Mouse (Mus musculus) liver, embryonic 15.5 days (tissue): ENCODE data around the gene Hacd3. TPM values are rescaled to one million over a fixed set of nuclear protein-coding genes. Genes with fewer than 3 reads are reported as not detected.

Source experiments
- ATAC-seq: fragments of 200-750 bp; cut with Nextera tagmentation; 2 replicates; pipeline ENCODE4 v1.8.0; 2017; ENCODE audit warnings: moderate number of reproducible peaks, mild to moderate bottlenecking, moderate library complexity; ENCODE audit not compliant: insufficient read depth
- H3K27ac ChIP-seq: fragments of 300-500 bp; sonication (generic); replicated peaks from 2 replicates; pipeline ENCODE4 v1.5.1; 2015; ENCODE audit warnings: mild to moderate bottlenecking, inconsistent platforms
- H3K27me3 ChIP-seq: fragments of 300-500 bp; sonication (generic); 2 replicates; pipeline ENCODE4 v1.6.1; 2015; ENCODE audit warnings: mild to moderate bottlenecking, inconsistent platforms
- H3K36me3 ChIP-seq: fragments of 300-500 bp; sonication (generic); replicated peaks from 2 replicates; pipeline ENCODE4 v1.6.1; 2015; ENCODE audit warnings: moderate library complexity, mild to moderate bottlenecking, inconsistent platforms
- H3K4me1 ChIP-seq: fragments of 300-500 bp; sonication (generic); replicated peaks from 2 replicates; pipeline ENCODE4 v1.6.1; 2015; ENCODE audit warnings: inconsistent platforms
- H3K4me2 ChIP-seq: fragments of 300-500 bp; sonication (generic); 2 replicates; pipeline ENCODE4 v1.6.1; 2015; ENCODE audit warnings: moderate library complexity, mild to moderate bottlenecking, inconsistent platforms
- H3K4me3 ChIP-seq: fragments of 300-500 bp; sonication (generic); replicated peaks from 2 replicates; pipeline ENCODE4 v1.5.1; 2015; ENCODE audit warnings: mild to moderate bottlenecking, inconsistent platforms
- H3K9ac ChIP-seq: fragments of 300-500 bp; sonication (generic); 2 replicates; pipeline ENCODE4 v1.6.1; 2015; ENCODE audit warnings: moderate library complexity, mild to moderate bottlenecking, inconsistent platforms
- H3K9me3 ChIP-seq: fragments of 300-500 bp; sonication (generic); replicated peaks from 2 replicates; pipeline ENCODE4 v1.6.1; 2016; ENCODE audit warnings: inconsistent platforms
- WGBS: fragments of 180-500 bp; shearing (Covaris S2); methylation state at CpG from one replicate; pipeline ENCODE4 v1.1.7; 2015; ENCODE audit warnings: mixed read lengths; ENCODE audit not compliant: insufficient replicate concordance; 5-methylcytosine and 5-hydroxymethylcytosine counted together
- polyA plus RNA-seq: library from polyadenylated mRNA; unstranded; fragments of >200 nt; fragmentation: Nextera tagmentation; extraction: Ambion mirVana; gene quantifications from 2 replicates; pipeline ENCODE4 v1.2.1, GENCODE M21; 2015

Hacd3 gene
- polyA plus RNA-seq, 1 experiment from 2014 or later = 51.2 TPM

GRCm38 (mm10) chr9:64985807-64986206 is 35.7 kb downstream of the Hacd3 start:
- H3K9ac ChIP-seq = 0 out of 2 replicates have a peak overlapping the region, but pooled peaks have one; percentile 1
- 81% methylated on average over 9 of the region's 9 CpGs for WGBS
- no peaks in the 10 kb centered on the region for H3K27me3 ChIP-seq
- H3K9me3 ChIP-seq = no peaks in the 10 kb centered on the region
- H3K4me1 ChIP-seq = peaks cover 42% of the 10 kb centered on the region
- peak overlapping the region; percentile 44 for H3K4me2 ChIP-seq
- H3K27ac ChIP-seq = peak overlapping the region; percentile 69
- H3K4me3 ChIP-seq = no peak overlapping the region
- no peak for ATAC-seq
- H3K36me3 ChIP-seq = peaks cover 95% of the 10 kb centered on the region

- WGBS = 23% methylated on average over 8 of the region's 8 CpGs
These were observed 36.3 kb downstream of the Hacd3 start for GRCm38 (mm10) chr9:64985037-64985794.

GRCm38 (mm10) chr9:64981904-64982303 is 39.6 kb downstream of the Hacd3 start:
- WGBS = 47% methylated on average over 1 of the region's 1 CpGs
- Histone ChIP-seq H3K27ac (no peak overlapping the region), H3K4me1 (peaks cover 24% of the 10 kb centered on the region), H3K36me3 (peaks cover 96% of the 10 kb centered on the region), H3K4me3 (no peak overlapping the region), H3K27me3 (no peaks in the 10 kb centered on the region), H3K9me3 (no peaks in the 10 kb centered on the region), H3K4me2 (no peak overlapping the region), H3K9ac (no peak overlapping the region)
- no peak for ATAC-seq

More at GRCm38 (mm10) chr9:64985037-64985794, 36.3 kb downstream of the Hacd3 start:
- Histone ChIP-seq H3K4me1 (peaks cover 42% of the 10 kb centered on the region), H3K4me2 (peak overlapping the region; percentile 44), H3K27ac (peak overlapping the region; percentile 69), H3K36me3 (peaks cover 95% of the 10 kb centered on the region), H3K9me3 (no peaks in the 10 kb centered on the region), H3K27me3 (no peaks in the 10 kb centered on the region), H3K9ac (0 out of 2 replicates have a peak overlapping the region, but pooled peaks have one; percentile 1), H3K4me3 (no peak overlapping the region)
- ATAC-seq = peak; percentile 92

GRCm38 (mm10) chr9:64980548-64980947 is 40.9 kb downstream of the Hacd3 start:
- no peaks in the 10 kb centered on the region for H3K9me3 ChIP-seq
- H3K36me3 ChIP-seq = peaks cover 96% of the 10 kb centered on the region
- H3K4me3 ChIP-seq = no peak overlapping the region
- H3K27ac ChIP-seq = no peak overlapping the region
- no peak for ATAC-seq
- H3K27me3 ChIP-seq = no peaks in the 10 kb centered on the region
- H3K9ac ChIP-seq = no peak overlapping the region
- no peak overlapping the region for H3K4me2 ChIP-seq
- WGBS = 68% methylated on average over 3 of the region's 3 CpGs
- H3K4me1 ChIP-seq = peaks cover 17% of the 10 kb centered on the region

- WGBS = 0% methylated on average over 17 of the region's 17 CpGs
- peak; percentile 83 for ATAC-seq
- peak overlapping the region; percentile 91 for H3K9ac ChIP-seq
These were observed 60.5 kb downstream of the Hacd3 start for GRCm38 (mm10) chr9:64960978-64961320.

GRCm38 (mm10) chr9:64960117-64960977 is 61.1 kb downstream of the Hacd3 start, which contains the start of gene Ints14:
Gene Ints14 (plus strand): TSS chr9:64960905.
- peak; percentile 96 for ATAC-seq
- peak within 1 kb of the TSS; percentile 91 for H3K9ac ChIP-seq
- peaks cover 25% of the 10 kb centered on the region for H3K36me3 ChIP-seq
- H3K4me2 ChIP-seq = peak within 1 kb of the TSS; percentile 80
- peak within 1 kb of the TSS; percentile 90 for H3K27ac ChIP-seq
- no peaks in the 10 kb centered on the region for H3K9me3 ChIP-seq
- peaks cover 31% of the 10 kb centered on the region for H3K4me1 ChIP-seq
- H3K27me3 ChIP-seq = no peaks in the 10 kb centered on the region
- peak within 1 kb of the TSS; percentile 83 for H3K4me3 ChIP-seq
- WGBS = 9% methylated on average over 29 of the region's 29 CpGs

More at GRCm38 (mm10) chr9:64960978-64961320, 60.5 kb downstream of the Hacd3 start:
- no peaks in the 10 kb centered on the region for H3K9me3 ChIP-seq
- peak overlapping the region; percentile 83 for H3K4me3 ChIP-seq
- peak overlapping the region; percentile 80 for H3K4me2 ChIP-seq
- no peaks in the 10 kb centered on the region for H3K27me3 ChIP-seq
- peak overlapping the region; percentile 90 for H3K27ac ChIP-seq
- H3K4me1 ChIP-seq = peaks cover 27% of the 10 kb centered on the region
- peaks cover 31% of the 10 kb centered on the region for H3K36me3 ChIP-seq

- 79% methylated on average over 3 of the region's 3 CpGs for WGBS
- H3K36me3 ChIP-seq = peaks cover under 1% of the 10 kb centered on the region
- H3K9me3 ChIP-seq = no peaks in the 10 kb centered on the region
- no peak overlapping the region for H3K4me3 ChIP-seq
- no peak overlapping the region for H3K27ac ChIP-seq
- no peak overlapping the region for H3K9ac ChIP-seq
- H3K4me2 ChIP-seq = no peak overlapping the region
- peaks cover 49% of the 10 kb centered on the region for H3K4me1 ChIP-seq
- H3K27me3 ChIP-seq = no peaks in the 10 kb centered on the region
- no peak for ATAC-seq
These were observed 64.2 kb downstream of the Hacd3 start for GRCm38 (mm10) chr9:64957276-64957675.

- no peaks in the 10 kb centered on the region for H3K9me3 ChIP-seq
- WGBS = 5% methylated on average over 12 of the region's 12 CpGs
- peak overlapping the region; percentile 63 for H3K4me2 ChIP-seq
- peaks cover 7% of the 10 kb centered on the region for H3K27me3 ChIP-seq
- peak overlapping the region; percentile 45; the same call in 1 of the 2 replicates for H3K27ac ChIP-seq
- H3K36me3 ChIP-seq = no peaks in the 10 kb centered on the region
- no peak for ATAC-seq
- 0 out of 2 replicates have a peak overlapping the region, but pooled peaks have one; percentile 23 for H3K9ac ChIP-seq
- peak overlapping the region; percentile 42 for H3K4me3 ChIP-seq
- H3K4me1 ChIP-seq = peaks cover 48% of the 10 kb centered on the region
These were observed 65.2 kb downstream of the Hacd3 start for GRCm38 (mm10) chr9:64956337-64956736.

- no peak overlapping the region for H3K9ac ChIP-seq
- H3K27me3 ChIP-seq = peaks cover 38% of the 10 kb centered on the region
- H3K4me2 ChIP-seq = peak overlapping the region; percentile 25; the same call in 1 of the 2 replicates
- ATAC-seq = peak; percentile 77
- peaks cover 36% of the 10 kb centered on the region for H3K4me1 ChIP-seq
- H3K36me3 ChIP-seq = no peaks in the 10 kb centered on the region
- H3K27ac ChIP-seq = peak overlapping the region; percentile 38
- 19% methylated on average over 7 of the region's 7 CpGs for WGBS
- H3K9me3 ChIP-seq = no peaks in the 10 kb centered on the region
- H3K4me3 ChIP-seq = no peak overlapping the region
These were observed 68.3 kb downstream of the Hacd3 start for GRCm38 (mm10) chr9:64953190-64953589.

DNA sequence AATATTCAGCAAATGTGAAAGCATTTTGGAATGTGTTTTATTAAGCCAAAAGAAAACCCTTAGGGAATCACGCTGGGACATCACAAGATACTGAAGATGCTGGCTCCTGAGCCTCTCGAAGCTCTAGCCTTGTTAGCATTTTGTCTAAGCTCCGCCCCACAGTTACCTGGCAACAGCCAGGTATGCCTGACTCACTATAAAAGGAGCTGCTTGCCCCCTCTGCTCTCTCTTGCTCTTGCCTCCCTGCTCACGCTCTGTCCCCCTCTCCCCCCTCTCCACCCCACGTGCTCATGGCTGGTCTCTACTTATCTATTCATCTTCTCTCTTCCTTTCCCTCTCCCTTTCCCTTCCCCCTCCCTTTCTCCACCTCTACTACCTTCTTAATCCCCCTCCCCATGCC is 69.4 kb downstream of the Hacd3 start:
- Histone ChIP-seq H3K4me1 (peaks cover 38% of the 10 kb centered on the region), H3K9ac (no peak overlapping the region), H3K27me3 (peaks cover 49% of the 10 kb centered on the region), H3K4me3 (no peak overlapping the region), H3K27ac (no peak overlapping the region), H3K36me3 (no peaks in the 10 kb centered on the region), H3K4me2 (no peak overlapping the region), H3K9me3 (no peaks in the 10 kb centered on the region)
- ATAC-seq = no peak
- WGBS = 25% methylated on average over 5 of the region's 5 CpGs

DNA sequence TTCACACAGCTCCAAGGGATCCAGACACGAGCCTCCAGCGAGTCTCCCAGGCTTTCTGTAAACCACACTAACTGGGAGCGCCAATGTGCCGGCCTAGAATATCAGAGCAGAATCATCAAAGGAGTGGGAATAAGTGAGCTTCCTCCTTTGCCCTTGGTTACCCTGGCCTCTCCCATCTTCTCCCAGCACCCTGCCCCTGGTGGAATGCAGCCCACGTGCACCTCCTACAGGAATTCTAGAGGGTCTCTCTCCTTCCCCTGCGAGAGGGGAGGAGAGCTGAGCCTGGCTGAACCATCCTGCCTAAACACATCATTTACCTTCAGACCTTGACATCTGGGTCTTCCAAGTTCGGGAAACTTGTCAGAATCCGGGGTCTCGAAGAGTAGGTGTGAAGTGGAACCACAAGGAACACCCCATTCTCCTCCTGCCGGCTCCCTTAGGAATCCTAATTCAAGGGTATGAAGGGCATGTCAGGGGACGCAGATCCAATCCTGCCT is 70.3 kb downstream of the Hacd3 start, which contains the start of gene Slc24a1:
TSS of gene Slc24a1 (minus strand) at position 447 of the 497 bp plus-strand sequence.
- no peak within 1 kb of the TSS for H3K4me2 ChIP-seq
- H3K4me1 ChIP-seq = peaks cover 35% of the 10 kb centered on the region
- no peaks in the 10 kb centered on the region for H3K9me3 ChIP-seq
- no peak within 1 kb of the TSS for H3K9ac ChIP-seq
- H3K27me3 ChIP-seq = peaks cover 55% of the 10 kb centered on the region
- H3K27ac ChIP-seq = no peak within 1 kb of the TSS
- no peaks in the 10 kb centered on the region for H3K36me3 ChIP-seq
- WGBS = 48% methylated on average over 11 of the region's 11 CpGs
- ATAC-seq = no peak
- H3K4me3 ChIP-seq = no peak within 1 kb of the TSS
